Mouse (Mus musculus) kidney, adult 18-20 months (tissue): ENCODE measurements around the gene Asic1.
"Not testable (repeated sequence)": the region's sequence is repeated elsewhere in the genome, so short reads cannot be mapped to it uniquely, and the experiment has no call there.

Experiments
- DNase-seq: peaks from one replicate; pipeline ENCODE4 v3.0.0; 2021

The Asic1 gene

DNA sequence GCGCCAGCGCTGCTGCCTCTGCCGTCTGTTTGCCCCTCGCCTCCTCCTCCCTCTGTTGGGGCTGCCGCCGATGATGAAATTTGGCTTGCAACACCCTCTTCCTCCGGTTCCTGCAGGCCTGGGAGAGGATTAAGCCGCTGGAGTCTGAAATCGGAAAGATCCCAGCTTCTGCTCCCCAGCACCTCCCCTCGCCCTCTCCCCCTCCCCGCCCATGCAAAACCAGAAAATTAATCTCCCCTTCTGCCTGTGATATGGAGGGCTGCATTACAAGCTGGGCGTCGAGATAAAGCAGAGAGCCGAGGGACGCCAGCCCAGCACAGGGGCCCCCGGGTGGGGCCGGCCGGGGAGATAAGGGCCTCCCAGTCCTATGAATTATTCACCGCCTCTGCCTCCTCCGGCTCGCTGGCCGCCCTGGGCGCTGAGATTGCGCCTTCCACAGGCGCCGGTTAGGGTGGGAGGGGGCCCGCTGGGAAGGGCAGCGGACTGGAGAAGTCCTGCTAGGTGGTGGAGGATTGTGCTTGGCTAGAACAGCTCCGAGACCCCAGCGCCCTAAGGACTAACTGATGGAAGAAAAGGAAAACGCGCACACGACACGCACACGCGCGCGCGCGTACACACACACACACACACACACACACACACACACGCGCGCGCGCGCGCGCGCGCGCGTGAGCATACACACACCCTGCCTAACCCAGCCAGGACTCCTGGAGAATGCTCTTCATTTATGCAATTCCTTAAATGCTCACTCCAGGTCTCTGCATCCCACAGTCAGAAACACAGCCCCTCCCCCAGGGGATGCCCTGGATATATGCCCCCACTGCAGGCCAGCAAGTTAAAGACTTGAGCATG lies 5.3 kb upstream of the Asic1 start:
- no peak for DNase-seq

DNA sequence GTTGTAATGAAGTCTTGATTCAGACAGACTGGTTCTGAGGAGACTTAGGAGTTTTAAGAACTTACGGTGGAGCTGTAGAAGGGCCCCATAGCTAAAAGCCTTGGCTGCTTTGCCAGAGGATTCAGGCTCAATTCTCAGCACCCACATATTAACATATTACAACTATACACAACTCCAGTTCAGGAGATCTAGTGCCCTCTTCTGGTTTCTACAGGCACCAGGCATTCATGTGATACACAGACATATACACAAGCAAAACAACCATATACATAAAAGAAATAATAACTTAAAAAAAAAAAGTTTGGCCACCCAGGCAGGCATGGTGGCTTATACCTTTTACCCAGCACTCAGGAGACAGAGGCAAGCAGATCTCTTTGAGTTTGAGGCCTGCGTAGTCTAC lies 2.6 kb upstream of the Asic1 start:
- DNase-seq, result no peak

DNA sequence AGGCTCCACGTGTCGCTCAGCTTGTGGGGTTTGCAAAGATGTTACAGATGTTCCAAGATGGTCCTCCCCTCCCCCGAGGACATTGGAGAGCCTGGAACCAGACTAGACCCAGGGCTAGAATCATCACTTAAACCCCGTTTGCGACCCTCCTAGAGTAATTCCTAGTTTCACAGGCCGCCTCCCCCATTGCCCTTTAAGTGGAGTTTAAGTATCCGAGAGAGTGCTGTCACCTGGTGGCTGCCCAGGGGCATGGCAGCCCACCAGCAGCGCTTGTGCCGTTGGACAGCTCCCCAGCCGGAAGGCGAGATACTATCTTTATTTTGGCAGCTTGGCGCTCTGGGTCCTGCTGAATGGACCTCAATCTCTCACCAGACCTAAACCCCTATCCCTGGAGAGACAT lies 1.3 kb upstream of the Asic1 start:
- DNase-seq, result peak; percentile 79

DNA sequence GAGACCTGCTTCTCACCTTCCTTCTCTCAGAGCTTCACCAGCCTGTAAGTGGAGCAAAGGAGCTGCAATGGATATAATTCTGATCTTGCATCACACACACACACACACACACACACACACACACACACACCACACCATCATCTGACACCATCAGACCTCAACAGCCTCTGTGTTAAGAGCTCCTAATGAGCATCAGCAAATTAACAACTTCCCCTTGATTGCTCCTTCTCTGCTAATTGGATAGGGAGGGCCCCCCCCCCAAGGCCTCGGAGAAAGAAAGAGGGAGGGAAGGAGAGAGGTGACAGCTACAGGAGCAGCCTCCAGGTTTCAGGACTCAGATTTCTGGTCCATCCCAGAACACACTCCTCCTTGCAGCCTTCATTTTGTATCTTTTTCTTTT lies 776 bp upstream of the Asic1 start:
- no peak for DNase-seq

DNA sequence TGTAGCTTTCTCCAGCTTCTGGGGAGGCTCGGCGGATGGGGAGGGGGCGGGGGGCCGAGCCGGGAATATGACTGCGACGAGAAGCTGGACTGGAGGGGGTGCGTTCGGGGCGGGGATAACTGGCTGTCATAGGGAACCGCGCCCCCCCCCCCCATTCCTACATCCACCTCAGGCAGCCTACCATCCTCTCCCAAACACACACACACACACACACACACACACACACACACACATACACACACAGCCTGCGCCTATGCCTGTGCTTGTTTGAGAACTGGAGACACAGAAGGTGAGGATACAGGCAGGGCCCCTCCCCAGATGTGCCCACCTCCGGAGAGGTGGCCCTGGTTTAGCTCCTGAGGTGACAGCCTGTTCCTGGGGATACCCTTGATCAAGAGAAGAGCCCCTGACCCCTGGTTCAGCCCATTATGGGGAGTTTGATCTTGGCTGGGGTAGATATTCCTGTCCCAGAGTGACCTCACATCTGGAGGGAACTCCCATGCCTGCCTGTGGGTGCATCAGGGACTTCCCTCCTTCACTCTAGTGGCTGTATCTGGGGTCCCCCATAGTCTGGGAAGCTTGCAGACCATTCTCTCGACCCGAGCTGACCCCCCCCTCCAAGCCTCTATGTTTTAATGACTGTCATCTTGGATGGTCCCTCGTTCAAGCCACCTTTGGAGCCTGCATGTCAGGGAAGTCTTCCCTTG lies 949 bp downstream of the Asic1 start:
- DNase-seq, result no peak

DNA sequence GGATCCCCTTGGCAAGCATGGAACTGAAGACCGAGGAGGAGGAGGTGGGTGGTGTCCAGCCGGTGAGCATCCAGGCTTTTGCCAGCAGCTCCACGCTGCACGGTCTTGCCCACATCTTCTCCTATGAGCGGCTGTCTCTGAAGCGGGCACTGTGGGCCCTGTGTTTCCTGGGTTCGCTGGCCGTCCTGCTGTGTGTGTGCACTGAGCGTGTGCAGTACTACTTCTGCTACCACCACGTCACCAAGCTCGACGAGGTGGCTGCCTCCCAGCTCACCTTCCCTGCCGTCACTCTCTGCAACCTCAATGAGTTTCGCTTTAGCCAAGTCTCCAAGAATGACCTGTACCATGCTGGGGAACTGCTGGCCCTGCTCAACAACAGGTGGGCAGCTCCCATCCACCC lies 1.6 kb downstream of the Asic1 start:
- DNase-seq, result no peak

DNA sequence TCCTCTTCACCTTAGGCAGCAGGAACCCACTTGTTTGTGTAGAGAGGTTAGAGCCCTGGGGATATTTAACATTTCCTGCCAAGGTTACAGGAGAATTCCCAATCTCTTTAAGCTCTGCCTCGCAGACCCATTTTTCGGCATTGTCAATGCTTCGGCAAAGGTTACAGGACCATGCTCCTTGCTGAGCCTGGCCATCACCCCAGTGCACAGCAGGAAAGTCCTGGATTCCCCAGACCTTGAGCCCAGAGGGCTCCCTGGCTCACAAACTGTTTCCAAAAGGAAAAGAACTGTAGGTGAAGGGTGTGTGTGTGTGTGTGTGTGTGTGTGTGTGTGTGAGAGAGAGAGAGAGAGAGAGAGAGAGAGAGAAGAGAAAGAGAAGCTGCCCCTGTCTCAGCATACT lies 4.7 kb downstream of the Asic1 start:
- DNase-seq, result no peak

DNA sequence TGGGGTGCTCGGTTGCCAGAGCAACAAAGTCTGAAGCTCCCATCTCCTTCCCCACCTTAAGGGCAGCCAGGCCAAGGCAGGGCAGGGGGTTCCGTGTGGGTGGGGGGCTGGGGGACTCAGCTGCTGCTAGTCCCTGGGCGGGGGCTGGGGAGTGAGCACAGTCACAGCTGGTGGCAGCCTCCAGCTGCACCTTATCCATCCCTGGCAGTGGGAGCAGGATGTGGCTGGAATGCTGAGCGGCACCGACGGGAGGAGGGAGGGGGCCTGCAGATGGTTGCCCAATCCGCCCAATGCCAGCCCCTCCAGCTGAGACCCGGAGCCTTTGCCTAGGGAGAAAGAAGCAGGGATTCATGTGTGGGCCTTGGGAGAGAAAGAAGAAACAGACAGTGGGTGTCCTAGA lies 6.9 kb downstream of the Asic1 start:
- no peak for DNase-seq

DNA sequence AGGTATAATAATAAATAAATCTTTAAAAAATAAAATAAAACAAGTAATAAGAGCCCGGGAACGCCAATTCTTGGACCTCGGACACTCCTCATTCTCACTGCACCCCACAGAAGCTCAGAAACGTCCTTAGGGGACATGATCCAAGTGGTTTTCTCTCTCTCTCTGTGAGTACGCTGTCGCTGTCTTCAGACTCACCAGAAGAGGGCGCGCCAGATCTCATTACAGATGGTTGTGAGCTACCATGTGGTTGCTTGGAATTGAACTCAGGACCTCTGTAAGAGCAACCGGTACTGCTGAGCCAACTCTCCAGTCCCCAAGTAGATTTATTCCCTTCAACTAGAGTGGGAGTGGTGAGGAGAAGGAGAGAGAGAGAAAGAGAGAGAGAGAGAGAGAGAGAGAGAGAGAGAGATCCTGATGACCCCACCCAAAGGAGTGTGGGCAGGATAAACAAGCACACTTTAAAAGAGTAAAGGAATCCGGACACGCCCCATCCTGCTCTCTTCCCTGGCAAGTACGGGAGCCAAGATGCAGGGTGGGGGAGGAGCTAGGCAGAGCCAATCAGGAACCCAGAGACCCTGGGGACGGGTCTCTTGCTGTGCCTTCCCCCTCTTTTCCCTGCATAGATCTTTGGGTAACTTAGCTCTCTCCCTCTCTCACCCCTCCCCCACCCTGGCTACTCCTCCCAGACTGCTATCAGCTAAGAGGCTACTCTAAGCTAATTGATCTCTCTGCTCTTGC lies 8.1 kb downstream of the Asic1 start:
- DNase-seq, result no peak

DNA sequence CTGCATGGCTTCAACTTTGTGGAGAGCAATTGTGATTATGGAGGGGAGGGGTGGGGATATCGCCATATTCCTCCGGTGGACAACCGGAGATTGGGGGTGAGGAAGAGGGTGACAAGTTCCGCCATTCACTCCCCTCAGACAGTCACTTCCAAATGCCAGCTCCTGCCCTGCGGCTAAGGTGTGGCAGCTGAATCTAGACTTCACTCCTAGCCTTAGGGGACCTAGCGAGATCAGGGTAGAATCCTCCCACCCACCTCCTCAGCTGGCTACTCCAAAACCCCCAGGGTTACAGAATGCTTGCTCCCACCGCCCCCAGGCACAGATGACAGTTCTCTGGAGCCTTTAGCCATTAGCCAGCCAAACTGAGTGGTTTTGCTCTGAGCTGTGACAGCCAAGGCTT lies 8.8 kb downstream of the Asic1 start:
- DNase-seq, result no peak

DNA sequence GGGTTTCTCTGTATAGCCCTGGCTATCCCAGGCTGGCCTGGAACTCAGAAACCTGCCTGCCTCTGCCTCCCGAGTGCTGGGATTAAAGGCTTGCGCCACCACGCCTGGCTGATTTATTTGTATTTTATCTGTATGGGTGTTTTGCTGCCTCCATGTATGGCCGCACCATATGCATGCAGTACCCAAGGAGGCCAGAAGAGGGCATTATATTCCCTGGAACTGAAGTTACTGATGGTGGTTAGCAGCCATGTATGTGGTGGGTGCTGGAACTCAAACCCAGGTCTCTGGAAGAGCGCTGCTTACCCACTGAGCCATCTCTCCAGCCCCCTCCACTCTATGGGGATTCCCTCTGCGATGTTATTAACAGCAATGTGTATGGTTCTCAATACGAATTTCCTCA lies 12.7 kb downstream of the Asic1 start:
- no peak for DNase-seq

DNA sequence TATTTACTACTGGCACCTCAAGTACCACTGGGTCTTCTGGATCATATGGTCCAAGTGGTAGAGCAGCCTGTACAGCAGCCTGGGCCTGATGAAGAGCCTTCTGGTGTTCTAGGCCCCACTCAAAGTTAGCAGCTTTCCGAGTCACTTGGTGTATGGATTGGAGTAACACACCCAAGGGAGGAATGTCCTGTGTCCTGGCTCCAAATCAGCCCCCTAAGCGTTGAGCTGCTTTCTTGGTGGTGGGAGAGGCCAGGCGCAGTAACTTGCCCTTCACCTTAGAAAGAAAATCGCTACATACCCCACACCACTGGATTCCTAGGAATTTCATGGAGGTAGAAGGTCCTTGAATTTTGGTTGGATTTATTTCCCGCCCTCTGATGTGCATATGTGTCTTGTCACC lies 14.0 kb downstream of the Asic1 start:
- no peak for DNase-seq

DNA sequence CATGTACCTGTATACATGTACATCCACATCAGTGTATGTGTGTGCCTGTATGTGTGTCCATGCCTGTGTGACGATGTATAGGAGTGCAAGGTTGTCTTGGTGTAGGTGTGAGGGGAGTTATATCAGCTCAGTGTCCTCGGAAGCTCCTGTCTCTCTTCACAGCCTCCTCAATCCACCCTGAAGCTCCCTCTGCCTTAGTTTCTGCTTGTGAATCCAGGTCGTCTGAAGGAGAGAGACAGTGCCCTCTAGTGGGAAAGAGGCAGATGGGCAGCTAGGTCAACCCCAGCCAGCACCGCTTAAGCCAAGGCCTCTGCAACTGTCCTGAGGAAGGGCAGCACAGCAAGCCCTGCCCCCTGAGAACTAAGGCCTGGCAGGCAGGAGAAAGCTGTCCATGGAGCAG lies 18.5 kb downstream of the Asic1 start:
- peak; percentile 55 for DNase-seq

DNA sequence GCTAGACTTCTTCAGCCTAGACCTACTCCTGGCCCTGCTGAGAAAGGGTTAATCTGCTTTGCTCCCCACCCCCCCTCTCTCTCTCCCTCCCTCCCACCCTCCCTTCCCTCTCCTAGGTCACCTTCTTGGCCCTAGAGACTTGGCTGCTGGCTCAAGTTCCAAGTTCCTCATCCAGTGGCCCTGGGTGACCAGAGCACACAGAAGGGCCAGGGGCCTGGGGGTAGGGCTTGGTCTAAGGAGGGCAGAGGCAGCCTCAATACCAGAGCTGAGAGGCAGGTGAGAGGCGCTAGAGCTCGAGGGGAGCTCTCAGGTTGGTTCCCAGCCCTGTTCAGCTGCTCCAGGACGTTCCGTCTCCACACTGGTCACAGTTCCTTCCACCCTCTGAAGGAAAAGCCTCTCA lies 20.8 kb downstream of the Asic1 start:
- DNase-seq, result no peak

DNA sequence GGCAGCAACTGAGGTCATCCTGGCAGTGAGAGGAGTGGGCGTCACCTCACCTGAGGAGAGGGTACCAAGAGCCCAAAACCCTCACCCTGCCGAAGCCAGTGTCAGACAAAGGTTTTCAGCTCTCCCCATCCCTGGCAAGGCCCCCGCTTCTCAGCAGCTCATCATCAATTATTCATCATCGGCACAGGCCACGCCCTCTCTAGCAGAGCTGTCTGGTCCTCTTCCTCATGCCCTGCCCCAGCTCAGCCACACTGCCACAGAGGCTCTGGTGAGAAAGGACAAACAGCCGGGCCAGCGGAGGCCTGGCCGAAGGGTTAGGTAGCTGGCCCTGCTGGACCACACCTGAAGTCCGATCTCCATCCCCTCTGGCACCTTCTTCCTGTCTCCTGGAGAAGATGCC lies 21.8 kb downstream of the Asic1 start:
- DNase-seq, result no peak

DNA sequence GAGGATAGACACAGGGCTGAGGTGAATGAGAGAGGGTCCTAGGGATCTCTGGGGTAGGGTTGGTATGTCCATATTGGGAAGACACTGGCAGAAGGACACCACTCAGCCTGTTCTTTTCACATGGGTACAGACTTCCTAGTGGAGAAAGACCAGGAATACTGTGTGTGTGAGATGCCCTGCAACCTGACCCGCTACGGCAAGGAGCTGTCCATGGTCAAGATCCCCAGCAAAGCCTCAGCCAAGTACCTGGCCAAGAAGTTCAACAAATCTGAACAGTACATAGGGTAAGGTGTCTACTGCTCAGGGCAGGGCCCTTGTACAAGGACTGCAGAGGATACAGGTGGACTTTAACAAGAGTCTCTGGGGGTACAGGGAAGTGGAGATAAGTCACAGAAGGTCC lies 27.1 kb downstream of the Asic1 start:
- no peak for DNase-seq

DNA sequence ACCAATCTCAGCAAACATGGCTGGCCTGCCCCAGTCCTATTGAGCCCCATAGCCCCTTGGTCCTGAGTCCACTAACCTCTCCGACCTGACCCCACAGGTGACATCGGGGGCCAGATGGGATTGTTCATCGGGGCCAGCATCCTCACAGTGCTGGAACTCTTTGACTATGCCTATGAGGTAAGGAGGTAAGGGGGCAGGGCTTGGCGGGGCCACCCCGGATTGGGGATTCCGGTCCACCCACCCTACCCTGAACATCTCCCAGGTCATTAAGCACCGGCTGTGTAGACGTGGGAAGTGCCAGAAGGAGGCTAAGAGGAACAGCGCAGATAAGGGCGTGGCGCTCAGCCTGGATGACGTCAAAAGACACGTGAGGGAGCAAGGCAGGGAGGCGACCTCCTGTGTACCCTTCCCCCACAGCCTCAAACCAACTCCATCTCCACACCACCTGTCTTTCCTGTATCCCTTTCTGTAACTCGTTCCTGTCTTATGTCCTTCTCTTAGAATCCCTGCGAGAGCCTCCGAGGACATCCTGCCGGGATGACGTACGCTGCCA lies 28.4 kb downstream of the Asic1 start:
- no peak for DNase-seq

DNA sequence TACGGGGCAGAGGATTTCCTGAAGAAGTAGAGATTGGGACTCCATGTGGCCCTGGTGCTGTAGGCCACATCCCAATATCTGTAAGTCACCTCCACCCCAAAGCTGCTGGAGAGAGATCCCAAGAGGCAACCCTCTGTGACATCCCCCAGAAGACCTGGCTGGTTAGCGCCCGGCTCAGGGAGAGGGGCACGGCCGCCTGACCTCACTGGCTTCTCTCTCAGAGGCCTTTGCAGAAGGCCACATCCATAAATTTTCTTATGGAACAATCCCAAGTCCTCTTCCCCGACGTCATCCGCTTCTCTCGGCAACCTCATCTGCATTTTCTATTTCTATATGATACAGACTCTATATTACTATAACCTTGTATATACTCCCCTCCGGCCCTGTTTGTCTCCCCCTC lies 29.5 kb downstream of the Asic1 start:
- DNase-seq, result no peak

DNA sequence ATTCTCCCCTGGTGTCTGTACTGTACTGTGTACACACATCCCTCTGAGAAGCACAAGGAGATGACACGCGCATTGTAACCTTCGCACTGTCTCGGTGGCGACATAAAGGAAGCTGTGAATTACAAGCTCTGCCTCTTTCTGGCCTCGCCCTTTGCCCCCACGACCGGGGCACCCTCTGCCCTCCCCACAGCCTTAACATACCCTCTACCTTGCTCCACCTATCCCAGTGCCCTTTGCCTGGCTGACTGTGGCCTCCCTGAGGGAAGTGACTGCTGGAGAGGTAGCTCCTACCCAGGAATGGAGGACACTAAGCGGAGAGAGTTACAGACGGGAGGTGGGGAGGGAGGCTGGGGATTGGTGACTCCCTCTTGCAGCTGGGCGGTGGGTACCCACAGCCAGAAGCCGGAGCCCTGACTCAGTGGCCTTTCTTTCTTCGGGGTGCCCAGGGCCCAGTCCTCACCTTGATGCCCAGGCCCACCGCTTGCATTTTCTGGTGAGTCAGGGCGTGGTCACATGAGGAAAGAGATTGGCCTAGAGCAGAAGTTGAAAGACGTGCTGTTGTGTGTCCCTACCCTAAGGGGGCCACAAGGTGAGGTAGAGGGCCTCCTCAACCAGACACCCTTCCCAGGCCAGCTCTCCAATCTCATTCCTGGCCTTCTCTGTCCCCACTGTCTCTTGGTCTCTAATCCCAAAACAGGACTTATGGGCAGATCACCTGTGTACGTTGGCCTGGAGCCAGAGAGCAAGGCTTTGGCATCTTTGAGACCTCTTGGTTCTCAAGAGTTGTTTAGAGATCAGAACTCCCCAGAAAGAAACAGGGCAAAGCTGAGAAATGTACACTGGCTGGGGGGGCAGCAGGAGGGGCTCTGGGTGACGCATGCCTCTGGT lies 30.3 kb downstream of the Asic1 start:
- DNase-seq, result no peak

DNA sequence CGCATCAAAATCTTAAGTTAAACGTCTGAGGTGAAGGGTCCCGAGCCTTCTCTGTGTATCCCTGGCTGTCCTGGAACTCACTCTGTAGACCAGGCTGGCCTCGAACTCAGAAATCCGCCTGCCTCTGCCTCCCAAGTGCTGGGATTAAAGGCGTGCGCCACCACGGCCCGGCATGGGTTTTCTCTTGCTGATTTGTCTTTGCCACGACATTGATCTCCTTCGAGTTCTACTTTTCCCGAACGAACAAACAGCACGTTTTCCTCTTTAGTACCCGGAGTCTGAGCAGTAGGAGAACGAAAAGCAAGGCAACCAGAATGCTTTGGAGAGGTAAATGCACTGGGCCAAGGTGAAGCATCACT lies 31.5 kb downstream of the Asic1 start:
- DNase-seq, result not testable (repeated sequence)

DNA sequence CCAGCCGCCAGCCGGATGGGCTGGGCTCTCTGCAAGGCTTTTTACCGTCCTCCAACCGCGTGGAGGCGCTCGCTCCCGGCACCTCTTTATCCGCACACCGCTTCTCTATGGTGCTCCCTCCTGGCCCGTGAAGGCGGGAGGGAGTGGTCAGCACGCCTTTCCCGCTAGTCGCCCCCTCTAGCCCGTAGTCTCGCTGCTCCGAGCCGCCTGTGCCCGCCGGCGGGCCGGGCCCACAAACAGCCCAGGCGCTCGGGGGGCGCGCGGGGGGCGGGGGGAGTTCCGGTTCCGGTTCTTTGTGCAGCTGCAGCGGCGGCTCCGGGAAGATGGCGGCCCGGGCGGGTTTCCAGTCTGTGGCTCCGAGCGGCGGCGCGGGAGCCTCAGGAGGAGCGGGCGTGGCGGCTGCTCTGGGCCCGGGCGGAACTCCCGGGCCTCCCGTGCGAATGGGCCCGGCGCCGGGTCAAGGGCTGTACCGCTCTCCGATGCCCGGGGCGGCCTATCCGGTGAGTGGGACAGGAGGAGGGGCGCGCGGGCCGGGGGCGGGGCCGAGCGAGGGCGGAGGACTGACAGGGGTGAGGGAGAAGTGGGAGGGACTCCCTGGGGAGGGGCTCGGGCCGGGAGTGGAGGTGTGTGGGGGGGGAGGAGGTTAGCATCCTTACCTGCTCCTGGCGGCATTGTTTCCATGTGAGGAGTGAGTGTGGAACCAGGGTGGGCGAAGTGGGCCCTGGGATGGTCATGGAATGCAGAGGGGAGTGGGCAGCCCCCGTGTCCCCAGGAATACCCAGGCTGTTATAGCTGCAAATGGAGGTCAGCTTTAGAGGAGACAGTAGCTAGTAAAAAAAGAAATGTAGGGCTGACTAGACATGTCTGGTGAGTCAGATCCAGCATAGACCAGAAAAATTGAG lies 32.1 kb downstream of the Asic1 start, which contains the start of gene Smarcd1:
TSS of gene Smarcd1 (plus strand) at position 131 of the 902 bp plus-strand sequence.
- DNase-seq, result peak; percentile 96
